Mouse (Mus musculus) urinary bladder, adult 2 months (tissue): ENCODE results near the gene Slc25a1. TPM values are rescaled to one million over a fixed set of nuclear protein-coding genes. Genes with fewer than 3 reads are reported as not detected.
A peak's percentile ranks its signal among the peaks of the same experiment; 100 is the strongest.

Source experiments
- DNase-seq: peaks from one replicate; pipeline ENCODE4 v3.0.0; 2022; ENCODE audit warnings: low spot score
- polyA plus RNA-seq: library from polyadenylated mRNA; depleted of rRNA; stranded (reverse); fragments of >200 nt; gene quantifications from 2 replicates; pipeline ENCODE4 v1.2.3, GENCODE M21; 2012; rRNA removed

Gene Slc25a1
- polyA plus RNA-seq, 1 experiment, result 67.3 TPM

DNA sequence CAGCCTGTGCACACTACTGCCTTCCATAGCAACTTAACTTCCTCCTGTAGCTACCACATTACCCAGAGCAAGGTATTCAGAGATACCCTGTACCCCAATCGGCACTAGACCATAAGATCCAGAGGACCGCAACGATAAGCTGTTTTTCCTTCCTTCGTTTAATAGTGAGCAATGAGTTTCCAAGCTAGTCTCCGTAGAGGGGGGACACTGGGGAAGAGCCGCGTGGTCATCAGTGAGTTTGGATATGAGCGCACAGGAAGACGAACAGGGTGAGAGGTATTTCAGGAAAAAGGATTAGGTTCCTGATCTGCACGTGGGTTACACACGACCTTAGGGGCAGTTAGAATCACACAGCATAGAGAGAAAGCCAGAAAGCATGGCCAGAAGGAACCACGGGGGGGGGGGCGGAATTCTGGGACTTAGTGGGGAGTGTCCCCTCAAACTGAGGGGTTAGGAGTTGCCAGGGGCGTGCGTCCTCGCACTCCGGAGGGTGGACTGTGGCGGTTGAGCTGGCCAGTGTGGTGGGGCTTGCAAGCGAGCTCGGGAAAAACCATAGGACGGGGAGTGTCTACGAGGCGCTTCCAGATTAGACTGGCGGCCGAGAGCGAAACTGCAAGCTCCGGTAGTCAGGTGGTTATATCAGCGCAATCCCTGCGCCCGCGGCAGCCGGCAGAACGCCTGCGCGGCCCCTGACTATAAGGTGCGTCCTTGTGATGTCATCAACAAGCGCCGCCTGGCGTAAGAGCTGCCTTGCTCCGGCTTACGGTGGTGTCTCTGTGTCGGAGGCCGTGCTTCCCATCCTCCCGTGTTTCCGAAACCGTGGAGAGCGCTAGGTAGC is 6.5 kb downstream of the Slc25a1 start:
- peak; percentile 85 for DNase-seq

DNA sequence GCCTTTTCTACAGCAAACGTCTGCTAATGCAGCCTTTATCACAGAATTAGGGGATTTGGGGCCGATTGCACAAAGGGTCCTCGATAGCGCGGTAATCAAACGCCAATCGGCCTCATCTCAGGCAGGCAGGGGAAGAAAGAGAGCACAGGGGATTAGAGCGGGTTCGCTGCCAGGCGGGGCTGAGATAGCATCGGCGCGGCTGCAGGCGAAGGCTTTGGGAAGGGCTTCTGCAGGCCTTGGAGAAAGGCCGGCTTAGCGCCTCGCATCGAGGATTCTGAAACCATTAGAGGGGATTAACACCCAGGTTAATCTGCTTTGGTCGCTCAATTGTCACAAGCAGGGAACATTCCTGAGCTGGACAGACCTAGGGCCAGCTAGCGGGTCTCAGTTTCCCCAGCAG is 7.4 kb downstream of the Slc25a1 start:
- DNase-seq, result no peak

DNA sequence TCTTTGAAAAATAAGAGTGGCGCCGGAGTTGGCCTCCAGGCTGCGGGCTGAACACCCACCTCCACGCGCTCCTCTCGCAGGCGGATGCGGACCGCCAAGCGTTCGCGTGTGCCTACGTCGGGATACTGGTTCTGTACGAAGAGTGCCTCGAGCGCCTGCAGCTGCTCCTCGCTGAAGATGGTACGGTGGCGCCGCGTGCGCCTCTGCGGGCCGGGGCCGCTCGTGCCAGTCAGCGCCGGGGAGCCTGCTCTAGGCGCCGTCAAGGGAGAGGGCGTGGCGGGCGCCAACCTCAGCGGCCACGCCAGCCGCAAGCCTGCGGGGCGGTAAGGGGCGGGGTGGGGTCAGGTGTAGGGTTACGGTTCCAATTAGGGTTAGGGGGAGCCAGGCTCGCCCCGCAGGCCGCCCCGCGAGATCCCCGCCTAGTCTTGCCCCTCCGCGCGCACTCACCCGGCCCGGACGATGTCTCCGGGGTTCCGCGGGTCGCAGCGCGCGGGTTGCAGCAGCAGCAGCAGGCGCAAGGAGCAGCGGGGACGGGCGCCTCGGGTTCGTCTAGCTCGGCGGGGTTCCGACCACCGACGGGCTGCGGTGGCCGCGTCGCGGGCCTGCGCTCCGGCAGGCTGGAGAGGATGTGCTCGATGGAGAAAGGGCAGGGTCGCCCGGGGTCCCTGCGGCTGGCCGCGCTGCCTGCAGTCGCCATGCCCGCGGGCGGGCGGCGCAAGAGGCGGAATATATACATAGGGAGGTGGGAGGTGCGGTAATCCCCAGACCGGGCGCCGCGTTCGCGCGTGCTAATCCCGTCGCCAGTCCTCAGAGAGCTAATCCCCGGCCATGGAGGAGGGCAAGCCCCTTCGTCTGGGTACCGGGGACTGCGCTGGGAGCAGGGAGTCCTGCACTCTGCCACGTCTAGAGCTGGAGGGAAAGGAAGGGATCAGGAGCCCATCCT is 13.4 kb downstream of the Slc25a1 start, which contains the start of gene Gsc2:
Gene Gsc2, minus strand, starts transcription at position 753 of the 943 bp plus-strand sequence.
- DNase-seq, result no peak

DNA sequence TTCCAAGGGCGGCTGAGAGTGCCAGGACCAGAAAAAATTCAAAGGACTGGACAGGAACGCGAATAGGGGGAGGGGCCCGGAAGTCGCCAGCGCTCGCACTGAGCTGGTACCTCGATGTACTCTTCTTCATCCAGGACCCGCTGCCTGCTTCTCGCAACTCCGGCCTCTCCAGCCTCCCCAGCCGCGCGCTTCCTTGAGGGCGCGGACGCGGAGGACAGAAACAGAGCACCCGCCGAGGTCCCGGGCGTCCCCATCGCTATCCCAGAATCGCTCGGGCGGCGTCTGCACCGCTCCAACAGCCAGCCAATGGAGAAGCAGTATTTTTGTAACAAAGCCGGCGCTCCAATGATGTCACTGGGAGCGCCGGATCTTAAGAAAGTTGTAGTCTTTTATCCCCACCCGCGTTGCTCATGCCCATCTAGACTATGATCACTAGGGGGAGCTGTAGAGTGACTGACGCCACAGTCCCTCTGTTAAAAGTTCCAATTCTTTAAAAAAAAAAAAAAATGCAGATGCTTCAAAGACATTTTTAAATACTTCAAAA is 16.9 kb downstream of the Slc25a1 start, which contains the start of gene Ess2:
Gene Ess2, minus strand, starts transcription at position 297 of the 544 bp plus-strand sequence.
- peak; percentile 76 for DNase-seq

DNA sequence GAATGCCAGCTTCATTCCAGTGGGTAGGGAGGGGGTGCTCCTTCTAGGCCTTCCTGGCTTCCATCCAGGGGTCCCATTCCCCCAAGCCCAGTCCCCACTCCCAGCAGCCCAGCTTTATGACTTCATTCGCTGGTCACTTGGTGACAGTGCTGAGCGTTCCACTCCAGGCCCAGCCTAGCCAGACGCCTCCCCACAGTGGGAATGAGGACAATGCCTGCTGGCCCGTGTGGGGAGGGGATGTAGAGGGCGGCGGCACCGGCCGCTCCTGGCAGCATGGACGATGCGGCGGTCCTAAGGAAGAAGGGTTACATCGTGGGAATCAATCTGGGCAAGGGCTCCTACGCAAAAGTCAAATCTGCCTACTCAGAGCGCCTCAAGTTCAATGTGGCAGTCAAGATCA is 29.6 kb downstream of the Slc25a1 start, which contains the start of the genes Dgcr2 and Tssk2:
Gene Dgcr2, minus strand, starts transcription at position 101 of the 400 bp plus-strand sequence.
Gene Tssk2, plus strand, starts transcription at position 176 of the 400 bp plus-strand sequence.
- DNase-seq, result no peak

DNA sequence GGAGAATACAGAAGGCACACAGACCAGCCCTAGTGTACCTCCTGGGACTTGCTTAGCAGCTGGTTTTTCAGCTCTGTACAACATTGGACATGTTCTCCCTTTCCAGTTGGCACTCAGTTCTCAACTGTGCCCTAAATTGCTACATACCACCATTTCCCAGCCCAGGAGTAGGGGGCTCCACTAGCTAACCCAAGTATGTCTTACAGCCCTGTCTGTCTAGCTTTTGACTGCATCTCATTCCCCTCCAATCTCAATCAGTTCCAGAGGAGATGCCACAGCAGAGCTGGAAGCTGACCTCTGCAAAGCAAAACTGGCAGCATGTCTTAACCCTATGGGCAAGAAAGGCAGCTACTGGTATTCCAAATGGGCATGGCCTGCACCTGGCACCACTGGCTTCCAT is 31.9 kb downstream of the Slc25a1 start:
- no peak for DNase-seq

DNA sequence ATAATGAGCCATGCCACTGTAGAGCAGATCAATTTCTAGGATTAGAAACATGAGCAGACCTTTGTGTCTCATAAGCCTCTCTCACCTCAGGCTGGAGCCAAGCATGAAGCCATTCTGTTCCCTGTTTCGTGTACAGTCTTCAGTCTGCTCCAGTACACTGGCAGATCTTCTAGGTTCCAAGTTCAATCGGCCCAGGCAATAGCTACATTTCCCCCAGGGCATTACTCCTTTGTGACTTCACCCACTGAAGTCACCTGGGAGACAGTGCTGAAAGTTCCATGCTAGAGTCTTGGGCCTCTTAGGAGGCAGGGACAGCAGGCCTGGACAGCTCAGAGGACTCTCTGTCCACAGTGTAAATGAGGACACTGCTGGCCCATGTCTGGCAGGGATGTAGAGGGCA is 34.1 kb downstream of the Slc25a1 start, which contains the start of gene Tssk1:
Gene Tssk1, plus strand, starts transcription at position 301 of the 400 bp plus-strand sequence.
- DNase-seq, result no peak

DNA sequence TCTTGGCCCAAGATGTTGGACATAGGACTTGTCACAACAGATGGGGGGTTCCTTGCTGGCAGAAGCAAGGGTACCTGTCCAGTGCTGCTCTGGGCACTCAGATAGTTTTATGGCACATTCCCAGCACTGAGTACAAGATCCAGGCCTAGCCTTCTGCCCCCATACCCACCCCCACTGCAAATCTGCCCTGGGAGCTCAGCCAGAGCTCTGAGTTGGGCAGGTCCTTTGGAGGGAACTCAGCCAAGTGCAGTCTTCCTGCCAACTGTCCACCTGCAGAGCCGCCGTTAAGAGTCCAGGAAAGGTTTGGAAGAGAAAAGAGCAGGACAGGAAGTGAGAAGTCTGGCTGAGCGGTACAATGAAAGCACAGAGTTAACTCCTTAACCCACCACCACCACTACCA is 35.4 kb downstream of the Slc25a1 start:
- DNase-seq, result no peak

DNA sequence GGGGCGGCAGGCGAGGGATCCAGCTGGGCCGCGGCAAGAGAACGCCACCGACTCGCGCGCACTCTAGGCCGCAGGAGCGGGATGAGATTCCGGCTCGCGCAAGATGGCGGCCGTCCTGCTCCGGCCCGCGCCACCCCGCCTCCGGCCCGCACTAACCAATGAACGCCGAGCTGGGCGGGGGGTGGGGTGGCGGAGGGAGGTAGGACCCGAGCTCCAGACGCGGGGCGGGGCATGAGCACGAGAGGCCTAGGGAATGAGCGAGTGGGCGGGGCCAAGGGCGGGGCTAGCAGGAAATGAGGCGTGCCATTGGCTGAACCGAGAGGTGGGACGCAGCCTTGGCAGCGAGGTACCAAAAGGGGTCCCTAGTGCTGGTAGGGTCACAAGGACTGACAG is 36.5 kb downstream of the Slc25a1 start, which contains the start of gene Gm20518:
Gene Gm20518, minus strand, starts transcription at position 105 of the 393 bp plus-strand sequence.
- DNase-seq, result peak; percentile 88

DNA sequence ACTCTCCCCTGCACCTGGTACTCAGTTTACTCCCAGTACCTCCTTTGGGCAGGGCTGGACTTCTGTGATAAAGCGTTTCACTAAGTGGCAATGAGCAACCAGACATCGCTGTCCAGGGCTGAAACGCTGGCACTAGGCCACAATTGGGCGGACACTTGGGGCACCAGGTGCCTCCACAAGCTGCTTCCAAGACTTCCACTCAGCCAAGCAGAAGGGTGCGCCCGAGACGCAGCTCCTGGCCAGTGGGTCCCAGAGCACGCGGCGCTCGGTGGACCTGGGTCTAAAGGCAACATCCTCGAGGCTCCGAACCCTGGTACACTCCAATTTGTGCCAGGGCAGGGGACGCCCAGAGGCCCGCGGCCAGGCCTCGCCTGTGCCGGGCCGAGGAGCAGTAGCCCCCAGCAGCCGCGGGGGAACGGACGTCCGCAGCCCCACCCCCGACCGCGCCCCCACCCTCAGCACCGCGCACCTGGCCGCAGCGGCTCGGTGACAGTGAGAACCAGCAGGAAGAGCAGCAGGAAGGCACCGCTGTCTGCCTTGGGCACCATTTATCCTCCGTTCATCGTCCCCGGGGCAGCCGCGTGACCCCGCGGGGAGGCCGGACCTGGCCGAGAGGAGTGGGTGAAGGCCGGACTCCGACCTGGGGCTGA is 37.0 kb downstream of the Slc25a1 start:
- DNase-seq, result peak; percentile 58

DNA sequence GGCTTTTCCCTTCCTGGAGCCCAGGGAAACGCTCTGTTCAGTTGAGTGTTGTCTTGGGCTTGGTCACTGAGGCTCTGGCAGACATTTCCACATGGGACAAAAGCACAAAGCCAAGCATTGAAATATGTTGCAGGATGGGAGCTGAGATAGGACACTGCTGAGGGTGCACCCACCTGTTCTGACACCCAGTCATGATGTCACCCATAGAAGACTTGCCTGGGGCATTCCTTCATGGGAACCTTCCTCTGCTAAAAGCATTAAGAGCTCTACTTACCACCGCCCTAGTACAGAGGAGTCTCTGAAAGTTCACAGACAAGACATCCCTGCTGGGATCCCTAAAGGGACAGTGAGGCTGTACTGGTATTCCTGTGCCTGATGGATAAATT is 37.7 kb downstream of the Slc25a1 start:
- no peak for DNase-seq

DNA sequence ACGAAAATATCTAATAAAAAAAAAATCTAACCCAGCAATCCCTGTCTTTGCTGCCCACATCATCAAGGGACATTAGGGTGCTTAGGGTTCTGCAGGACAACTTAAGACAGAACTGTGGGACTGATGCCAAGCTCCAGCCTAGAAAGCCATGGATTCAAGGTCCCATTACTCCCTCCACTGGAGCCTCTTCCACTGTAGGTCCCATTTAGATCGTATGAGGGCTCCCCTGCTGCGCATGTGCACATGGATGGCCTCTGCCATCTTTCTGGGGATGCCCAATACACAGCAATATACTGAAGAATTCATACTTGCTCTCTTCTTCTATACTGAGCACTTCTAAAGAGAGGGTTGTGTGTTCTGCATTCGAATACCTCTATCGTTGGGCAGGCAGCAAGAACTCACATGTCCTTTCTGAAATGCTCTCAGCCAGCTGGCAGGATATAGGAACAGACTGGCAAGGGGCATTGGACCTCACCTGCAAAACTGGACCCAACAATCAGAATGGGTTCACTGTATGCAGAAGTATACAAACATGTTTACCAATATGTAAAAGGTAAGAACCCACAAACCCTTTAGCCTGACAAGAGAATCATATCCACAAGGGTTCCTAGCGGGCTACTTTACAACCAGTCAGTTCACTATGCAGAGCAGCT is 38.2 kb downstream of the Slc25a1 start:
- DNase-seq, result no peak

DNA sequence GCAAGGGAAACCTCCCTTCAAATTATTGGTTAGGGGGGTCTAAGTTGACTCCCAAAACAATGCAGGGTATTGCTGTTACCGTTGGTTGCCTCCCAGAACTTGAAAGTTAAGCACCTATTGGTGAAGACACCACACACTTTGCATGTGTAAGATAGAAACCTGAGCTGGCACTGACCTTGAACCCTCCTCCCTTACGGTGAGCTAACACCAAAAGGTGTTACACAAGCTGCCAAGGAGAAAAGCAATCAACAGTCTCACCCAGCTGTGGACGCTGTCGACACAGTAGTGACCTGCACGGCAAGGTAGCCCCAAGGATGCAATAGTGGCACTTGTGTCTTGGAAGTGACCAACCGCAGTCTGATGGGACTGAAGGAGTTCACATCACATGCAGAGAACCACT is 43.9 kb downstream of the Slc25a1 start:
- no peak for DNase-seq

DNA sequence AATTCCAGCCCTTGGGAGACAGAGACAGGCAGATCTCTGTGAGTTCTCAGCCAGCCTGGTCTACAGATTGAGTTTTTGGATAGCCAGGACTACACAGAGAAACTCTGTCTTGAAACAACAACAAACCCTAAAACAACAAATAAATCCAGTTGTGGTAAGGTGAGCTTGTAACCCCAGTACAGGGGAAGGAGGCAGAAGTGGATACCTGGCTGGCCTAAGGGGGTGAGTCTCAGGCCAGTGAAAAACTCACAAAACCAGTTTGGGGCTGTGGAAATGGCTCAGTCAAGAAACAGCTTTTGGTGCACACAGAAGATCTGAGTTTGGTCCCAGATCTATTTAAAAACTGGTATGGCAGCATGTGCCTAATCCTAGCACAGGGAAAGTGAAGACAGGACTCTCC is 45.8 kb downstream of the Slc25a1 start:
- DNase-seq, result no peak

DNA sequence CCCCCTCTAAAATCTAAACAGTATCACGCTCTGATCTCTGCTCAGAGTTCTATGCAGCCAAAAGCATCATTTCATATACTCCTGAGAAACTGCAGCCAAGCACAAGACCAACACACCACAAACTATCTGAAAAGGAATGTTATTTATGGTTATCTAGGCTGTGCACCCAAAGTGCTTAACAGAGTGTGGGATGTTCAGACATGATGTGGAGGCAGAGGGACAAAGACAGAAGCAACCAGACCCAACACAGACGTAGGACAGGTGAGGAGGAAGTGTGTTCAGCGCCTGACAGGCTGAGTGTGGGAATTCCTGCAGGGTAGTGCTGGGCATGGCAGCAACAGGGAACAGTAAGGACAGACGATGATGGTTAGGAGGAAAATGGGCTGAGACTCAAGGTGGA is 48.4 kb downstream of the Slc25a1 start:
- DNase-seq, result no peak

DNA sequence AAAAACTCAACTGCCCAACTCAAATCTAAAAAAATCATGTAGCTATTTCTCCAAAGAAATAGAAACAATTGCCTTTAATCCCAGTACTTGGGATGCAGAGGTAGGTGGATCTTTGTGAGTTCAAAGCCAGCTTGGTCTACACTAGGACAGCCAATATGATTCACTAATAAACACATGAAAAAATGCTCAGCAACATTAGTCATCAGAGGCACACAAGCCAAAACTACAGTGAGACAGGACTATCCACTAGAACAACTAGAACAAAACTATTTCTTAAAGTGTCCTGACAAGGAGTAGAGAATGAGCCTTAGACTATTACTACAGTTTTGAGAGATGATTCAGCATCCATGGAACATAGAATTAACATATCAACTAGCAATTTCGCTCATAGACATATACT is 51.9 kb downstream of the Slc25a1 start:
- DNase-seq, result no peak

Other genes with a start within 250 kb of the Slc25a1 start
- gene Med15, start 195.3 kb downstream of the Slc25a1 start, polyA plus RNA-seq, result 36.5 and 56.4 TPM in 2 replicates
- gene Klhl22, start 168.6 kb downstream of the Slc25a1 start, polyA plus RNA-seq, result 38.8 and 40.9 TPM in 2 replicates
- 36.0 and 45.5 TPM in 2 replicates for gene Scarf2, start 130.9 kb downstream of the Slc25a1 start, polyA plus RNA-seq
- not detected in 2 replicates for gene B830017H08Rik, start 95.1 kb downstream of the Slc25a1 start, polyA plus RNA-seq
- gene Car15, start 89.9 kb downstream of the Slc25a1 start, polyA plus RNA-seq, result 2.3 and 4.0 TPM in 2 replicates
- 0.60 and 0.70 TPM in 2 replicates for gene Gm20518, start 36.5 kb downstream of the Slc25a1 start, polyA plus RNA-seq
- 0.07 and 0.08 TPM in 2 replicates for gene Tssk1, start 34.0 kb downstream of the Slc25a1 start, polyA plus RNA-seq
- 48.7 and 50.0 TPM in 2 replicates for gene Dgcr2, start 29.7 kb downstream of the Slc25a1 start, polyA plus RNA-seq
- gene Tssk2, start 29.6 kb downstream of the Slc25a1 start, polyA plus RNA-seq, result not detected in 2 replicates
- gene Ess2, start 16.9 kb downstream of the Slc25a1 start, polyA plus RNA-seq, result 26.0 and 26.7 TPM in 2 replicates
- not detected in 2 replicates for gene Gsc2, start 13.2 kb downstream of the Slc25a1 start, polyA plus RNA-seq
- gene Vpreb2, start 52.2 kb upstream of the Slc25a1 start, polyA plus RNA-seq, result not detected in 2 replicates
- gene Dgcr6, start 124.6 kb upstream of the Slc25a1 start, polyA plus RNA-seq, result 105 and 136 TPM in 2 replicates
- 35.2 and 40.6 TPM in 2 replicates for gene Prodh, start 162.0 kb upstream of the Slc25a1 start, polyA plus RNA-seq
- 4.3 and 4.9 TPM in 2 replicates for gene Rtn4r, start 199.4 kb upstream of the Slc25a1 start, polyA plus RNA-seq